Comparison of ENCODE assay signal across 39 mouse cellular contexts in the genomic region with DNA sequence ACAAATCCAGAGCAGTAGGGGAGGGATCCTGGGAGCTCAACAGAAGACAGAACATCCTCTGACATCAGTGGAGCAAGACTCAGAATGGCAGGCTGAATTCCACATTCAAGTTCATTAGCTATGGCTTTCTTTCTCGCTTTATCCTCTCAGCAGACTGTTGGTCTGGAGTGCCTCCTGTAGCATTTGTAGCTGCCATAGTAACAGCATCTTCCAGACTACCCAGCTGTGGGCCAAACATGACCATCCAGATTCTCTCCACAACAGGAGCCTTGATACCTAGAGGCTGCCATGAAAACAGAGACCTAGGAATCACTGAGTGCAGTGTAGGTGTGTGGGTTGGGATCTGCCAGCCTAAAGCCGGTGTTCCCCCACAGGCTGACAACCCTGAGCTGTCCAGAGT. TPM values are rescaled to one million over a fixed set of nuclear protein-coding genes. Genes with fewer than 3 reads are reported as not detected.
"Had no signal": no experiment of that assay in that cellular context is flagged by ENCODE, and none has a peak within 500 bp of the region (broad histone marks: within the 10 kb centered on the region; RNA-seq: fewer than 3 reads in every experiment).

No protein-coding gene starts in this region.

- H3K4me3 ChIP-seq: limb, embryonic 10.5 days; limb, embryonic 12.5 days; limb, embryonic 13.5 days; limb, embryonic 15.5 days; liver, embryonic 12.5 days; liver, embryonic 13.5 days; liver, embryonic 15.5 days; lung, embryonic 15.5 days; megakaryocyte, embryonic 14.5 days; midbrain, embryonic 10.5 days; midbrain, embryonic 12.5 days; midbrain, embryonic 13.5 days; midbrain, embryonic 15.5 days; myocyte; neural tube, embryonic 12.5 days; neural tube, embryonic 13.5 days had no signal

- DNase-seq: left cerebral cortex, postnatal 4 days; liver; liver, embryonic 13.5 days; lung, adult 18-20 months; lung, adult 2 months; lung, embryonic 14.5 days; lung, postnatal 10 days; lung, postnatal 14 days; lung, postnatal 36 days; lung, postnatal 4 days; midbrain, embryonic 14.5 days had no signal

- H3K27me3 ChIP-seq: limb, embryonic 12.5 days; limb, embryonic 13.5 days; limb, embryonic 15.5 days; liver, embryonic 13.5 days; liver, embryonic 15.5 days; lung, embryonic 15.5 days; midbrain, embryonic 13.5 days; midbrain, embryonic 15.5 days; neural tube, embryonic 12.5 days; neural tube, embryonic 13.5 days had no signal

- H3K27ac ChIP-seq: limb, embryonic 12.5 days; limb, embryonic 13.5 days; limb, embryonic 15.5 days; liver, embryonic 12.5 days; liver, embryonic 13.5 days; liver, embryonic 14.5 days; liver, embryonic 15.5 days; lung, embryonic 15.5 days; macrophage; midbrain, embryonic 10.5 days; midbrain, embryonic 12.5 days; midbrain, embryonic 13.5 days; midbrain, embryonic 15.5 days; neural tube, embryonic 12.5 days; neural tube, embryonic 13.5 days had no signal

- H3K36me3 ChIP-seq: limb, embryonic 10.5 days; limb, embryonic 12.5 days; limb, embryonic 13.5 days; limb, embryonic 15.5 days; liver, embryonic 12.5 days; liver, embryonic 13.5 days; liver, embryonic 15.5 days; lung, embryonic 15.5 days; midbrain, embryonic 10.5 days; midbrain, embryonic 12.5 days; midbrain, embryonic 13.5 days; midbrain, embryonic 15.5 days; neural tube, embryonic 12.5 days; neural tube, embryonic 13.5 days had no signal

- H3K9ac ChIP-seq: limb, embryonic 12.5 days; limb, embryonic 13.5 days; limb, embryonic 15.5 days; liver, embryonic 12.5 days; liver, embryonic 13.5 days; liver, embryonic 14.5 days; liver, embryonic 15.5 days; liver, postnatal 0 days; lung, embryonic 14.5 days; lung, embryonic 15.5 days; midbrain, embryonic 12.5 days; midbrain, embryonic 13.5 days; midbrain, embryonic 15.5 days; neural tube, embryonic 12.5 days; neural tube, embryonic 13.5 days had no signal

- H3K9me3 ChIP-seq: limb, embryonic 10.5 days; limb, embryonic 12.5 days; limb, embryonic 13.5 days; limb, embryonic 15.5 days; liver, embryonic 12.5 days; liver, embryonic 13.5 days; liver, embryonic 15.5 days; lung, embryonic 15.5 days; megakaryocyte, embryonic 14.5 days; midbrain, embryonic 10.5 days; midbrain, embryonic 12.5 days; midbrain, embryonic 13.5 days; midbrain, embryonic 15.5 days; neural tube, embryonic 12.5 days; neural tube, embryonic 13.5 days had no signal

RNA-seq across cellular contexts. Expression of gene Acox2, which starts 49.3 kb away (rescaled TPM):
- total RNA-seq: left cerebral cortex, postnatal 14 days; left cerebral cortex, postnatal 25 days; left cerebral cortex, postnatal 36 days; megakaryocyte progenitor cell, adult 5-6 weeks; megakaryocyte, adult 5-6 weeks; megakaryocyte-erythroid progenitor cell, adult 5-6 weeks; monocyte, adult 5-6 weeks had no signal
- polyA plus RNA-seq: limb, embryonic 11.5 days; limb, embryonic 12.5 days; limb, embryonic 13.5 days; macrophage; midbrain, embryonic 11.5 days; midbrain, embryonic 12.5 days; midbrain, embryonic 13.5 days; midbrain, embryonic 14.5 days; midbrain, embryonic 15.5 days; midbrain, embryonic 16.5 days; neural tube, embryonic 12.5 days; neural tube, embryonic 13.5 days had no signal
